Mouse (Mus musculus) erythroid progenitor cell, adult 5-6 weeks (primary cell): Measurements from ENCODE around the gene Cd59b. TPM values are rescaled to one million over a fixed set of nuclear protein-coding genes. Genes with fewer than 3 reads are reported as not detected.

Experiments
- total RNA-seq, 2 experiments: library from RNA; stranded (forward) in 1 of 2; stranded (reverse) in 1 of 2; fragments of 150-400 nt in 1 of 2; fragments of 186-747, 209-891 nt in 1 of 2; gene quantifications; 2 replicates each; pipeline versions ENCODE4 v1.2.3 to v1.2.4; 2015 to 2017; ENCODE audit warnings: low replicate concordance in 2 of 2

Cd59b gene
- total RNA-seq, 2 experiments from 2014 or later, result 29.4 to 42.8 TPM

Other genes with a start within 250 kb of the Cd59b start
- gene Lmo2, start 111.9 kb upstream of the Cd59b start, total RNA-seq (2015; ENCODE audit: low replicate concordance), result 633 and 653 TPM in 2 replicates
- 362 and 409 TPM in 2 replicates for gene Lmo2, start 111.9 kb upstream of the Cd59b start, total RNA-seq (2017; ENCODE audit: low replicate concordance)
- gene Fbxo3, start 42.1 kb upstream of the Cd59b start, total RNA-seq (2015; ENCODE audit: low replicate concordance), result 84.3 and 95.2 TPM in 2 replicates
- 96.8 and 101 TPM in 2 replicates for gene Fbxo3, start 42.1 kb upstream of the Cd59b start, total RNA-seq (2017; ENCODE audit: low replicate concordance)
- gene 4931422A03Rik, start 41.5 kb upstream of the Cd59b start, total RNA-seq (2015; ENCODE audit: low replicate concordance), result 5.8 TPM in 1 of 2 replicates, not detected in the other
- gene 4931422A03Rik, start 41.5 kb upstream of the Cd59b start, total RNA-seq (2017; ENCODE audit: low replicate concordance), result not detected in 2 replicates
- gene Gm10912, start 4.0 kb upstream of the Cd59b start, total RNA-seq (2015; ENCODE audit: low replicate concordance), result 0.84 and 4.7 TPM in 2 replicates
- 2.1 TPM in 1 of 2 replicates, not detected in the other for gene Gm10912, start 4.0 kb upstream of the Cd59b start, total RNA-seq (2017; ENCODE audit: low replicate concordance)
- not detected in 2 replicates for gene Gm10799, start 1.3 kb upstream of the Cd59b start, total RNA-seq (2015; ENCODE audit: low replicate concordance)
- gene Gm10799, start 1.3 kb upstream of the Cd59b start, total RNA-seq (2017; ENCODE audit: low replicate concordance), result not detected in 2 replicates
- gene Cd59a, start 26.0 kb downstream of the Cd59b start, total RNA-seq (2015; ENCODE audit: low replicate concordance), result 47.9 and 52.0 TPM in 2 replicates
- 38.4 and 43.1 TPM in 2 replicates for gene Cd59a, start 26.0 kb downstream of the Cd59b start, total RNA-seq (2017; ENCODE audit: low replicate concordance)
- gene A930018P22Rik, start 52.9 kb downstream of the Cd59b start, total RNA-seq (2015; ENCODE audit: low replicate concordance), result 1.7 TPM in 1 of 2 replicates, not detected in the other
- not detected in 2 replicates for gene A930018P22Rik, start 52.9 kb downstream of the Cd59b start, total RNA-seq (2017; ENCODE audit: low replicate concordance)